Mouse (Mus musculus): ENCODE measurements around the gene 4921536K21Rik.

DNA sequence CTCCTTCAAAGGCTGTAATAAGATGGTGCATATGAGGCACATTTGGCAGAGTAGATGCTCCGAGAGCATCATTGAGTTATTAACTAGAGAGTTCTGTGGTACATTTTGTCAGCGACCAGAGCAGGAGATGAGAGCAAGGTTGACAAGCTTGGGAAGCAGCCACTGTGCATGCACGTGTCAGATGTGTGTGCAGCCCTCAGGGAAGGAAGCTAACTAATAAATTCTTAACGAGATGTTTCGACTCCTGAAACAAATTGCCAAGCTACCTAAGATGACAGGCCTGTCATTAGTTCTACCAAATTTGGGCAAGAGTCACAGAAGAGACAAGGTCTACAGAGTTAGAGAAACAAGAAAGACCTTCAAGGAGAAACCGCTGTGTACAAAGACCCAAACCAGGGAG lies 30.6 kb downstream of the 4921536K21Rik start:
- no peak; the same call in 1 of the 2 replicates for TF ChIP-seq BHLHE40 (IDR thresholded peaks at IDR 0.05; ENCODE audit: borderline replicate concordance, low read depth, low read length)
- no peak for TF ChIP-seq MAZ (IDR thresholded peaks at IDR 0.05; ENCODE audit: low read depth, low read length)
- no peak for TF ChIP-seq CTCF (IDR thresholded peaks at IDR 0.05 in 2 of 3, conservative IDR thresholded peaks at IDR 0.05 in 1 of 3; ENCODE audit: control insufficient read depth in 1 of 3, insufficient read depth in 1 of 3, low read depth in 2 of 3, low read length in 3 of 3, poor library complexity in 1 of 3, severe bottlenecking in 1 of 3)
- TF ChIP-seq MAX (IDR thresholded peaks at IDR 0.05; ENCODE audit: low read length) = peak; percentile 60; the same call in 1 of the 2 replicates

Measured in MEL (cell line).